Mouse (Mus musculus) frontal cortex, postnatal 10 days (tissue): ENCODE data around the gene Tex12.

Experiments
- DNase-seq, 2 experiments: peaks; one replicate each; pipeline ENCODE4 v3.0.0; 2022; ENCODE audit warnings: low spot score in 2 of 2, mixed read lengths in 1 of 2

Gene Tex12

GRCm38 (mm10) chr9:50515462-50515861 is 45.7 kb downstream of the Tex12 start:
- no peak for DNase-seq

- no peak for DNase-seq
Measured at GRCm38 (mm10) chr9:50507570-50507969, 53.6 kb downstream of the Tex12 start.
